Comparison of ENCODE assay signal across 29 mouse cellular contexts in genomic region chr2:158219562-158219961, GRCm38 (mm10). TPM values are rescaled to one million over a fixed set of nuclear protein-coding genes. Genes with fewer than 3 reads are reported as not detected.
DNase-seq lines count a peak whose midpoint lies in the region; TF ChIP-seq lines count a peak whose summit lies in the region.
"Had no signal": no experiment of that assay in that cellular context is flagged by ENCODE, and none has a peak within 500 bp of the region (broad histone marks: within the 10 kb centered on the region; RNA-seq: fewer than 3 reads in every experiment).

No protein-coding gene starts in this region.

- TF ChIP-seq EP300 in CH12.LX (IDR thresholded peaks at IDR 0.05; ENCODE audit: low read length): no peak

- peaks cover 23 to 36% of the 10 kb centered on the region in 2 experiments for H3K4me1 ChIP-seq in CH12.LX (ENCODE audit: control insufficient read depth in 1 of 2, insufficient read depth in 2 of 2)
- H3K4me1 ChIP-seq: forebrain, embryonic 10.5 days had no signal

- H3K9ac ChIP-seq in CH12.LX (ENCODE audit: insufficient read depth, low read depth): no peak overlapping the region
- H3K9ac ChIP-seq: embryonic facial prominence, embryonic 13.5 days; embryonic facial prominence, embryonic 15.5 days; forebrain, embryonic 12.5 days had no signal

- 0 out of 2 replicates have a peak, but pooled peaks have one; percentile 29 for TF ChIP-seq POLR2A in CH12.LX (IDR thresholded peaks at IDR 0.05; ENCODE audit: low read depth, low read length)
- no peak for TF ChIP-seq POLR2A in myocyte (IDR thresholded peaks at IDR 0.05; ENCODE audit: insufficient read length, low read depth)

- H3K36me3 ChIP-seq in CH12.LX (replicated peaks in 1 of 2; ENCODE audit: control insufficient read depth in 1 of 2, insufficient read depth in 1 of 2, low read length in 1 of 2) (no peaks in the 10 kb centered on the region), myocyte (ENCODE audit: control insufficient read depth, insufficient read depth) (no peaks in the 10 kb centered on the region)
- H3K36me3 ChIP-seq: forebrain, embryonic 10.5 days; forebrain, embryonic 12.5 days had no signal

- no peak overlapping the region for H3K27ac ChIP-seq in CH12.LX (ENCODE audit: insufficient read depth, low read depth)
- H3K27ac ChIP-seq: embryonic facial prominence, embryonic 13.5 days; embryonic facial prominence, embryonic 15.5 days; forebrain, embryonic 10.5 days; forebrain, embryonic 12.5 days had no signal

- in situ Hi-C loops in CH12.LX (cut with MboI; ENCODE audit: low pct_ligation_motif_present, low pct_unique_long_range_greater_than_20kb, low sequenced_read_pairs): loop anchor here (5.0 kb wide), 1 partner anchor 38 kb away; the partner anchor contains the start of gene Bpi

- peak; percentile 39 for DNase-seq in 416B (ENCODE audit: low read depth)
- peak; percentile 38 for DNase-seq in CH12.LX (ENCODE audit: extremely low read depth)
- no peak for DNase-seq in yolk sac, embryonic 10.5 days (ENCODE audit: low spot score)
- DNase-seq in T-cell, adult 2 months (ENCODE audit: low spot score): no peak
- DNase-seq: adrenal gland, adult 2 months; adrenal gland, postnatal 10 days; adrenal gland, postnatal 25 days; cerebellum, adult 11 months; cerebellum, adult 18-20 months; cerebellum, adult 8-10 months; cerebellum, adult 9-11 months; cerebellum, postnatal 14 days; cerebellum, postnatal 36 days; embryo, embryonic 11 days had no signal

- no peak for TF ChIP-seq CTCF in CH12.LX (conservative IDR thresholded peaks at IDR 0.05 in 1 of 2, IDR thresholded peaks at IDR 0.05 in 1 of 2; ENCODE audit: low read depth in 2 of 2, low read length in 2 of 2)

- H3K9me3 ChIP-seq in CH12.LX (replicated peaks; ENCODE audit: low read length): peaks cover 9% of the 10 kb centered on the region
- H3K9me3 ChIP-seq: embryonic facial prominence, embryonic 13.5 days; embryonic facial prominence, embryonic 15.5 days; forebrain, embryonic 10.5 days; forebrain, embryonic 12.5 days had no signal

- H3K27me3 ChIP-seq in CH12.LX (replicated peaks): peaks cover 16% of the 10 kb centered on the region
- peaks cover 1% of the 10 kb centered on the region for H3K27me3 ChIP-seq in myocyte (ENCODE audit: control insufficient read depth, insufficient read depth, insufficient read length)
- H3K27me3 ChIP-seq: embryonic facial prominence, embryonic 13.5 days; embryonic facial prominence, embryonic 15.5 days; forebrain, embryonic 12.5 days; Patski had no signal

- no peak for TF ChIP-seq RAD21 in CH12.LX (IDR thresholded peaks at IDR 0.05; ENCODE audit: low read depth, low read length)

- no peak overlapping the region for H3K4me3 ChIP-seq in CH12.LX (replicated peaks in 1 of 3; ENCODE audit: low read depth in 2 of 3, low read length in 2 of 3, poor library complexity in 1 of 3)
- no peak overlapping the region for H3K4me3 ChIP-seq in myocyte
- H3K4me3 ChIP-seq: embryonic facial prominence, embryonic 13.5 days; embryonic facial prominence, embryonic 15.5 days; erythroblast, embryonic 14.5 days; forebrain, embryonic 10.5 days; forebrain, embryonic 12.5 days had no signal

- dilution Hi-C loops in CH12.LX (cut with MboI; ENCODE audit: extremely low pct_ligation_motif_present, extremely low pct_unique_long_range_greater_than_20kb, low sequenced_read_pairs): no loop called here

- no peaks in the 10 kb centered on the region for H3K79me2 ChIP-seq in CH12.LX (replicated peaks; ENCODE audit: control insufficient read depth, extremely low read depth, insufficient read depth, poor library complexity, severe bottlenecking)
- no peaks in the 10 kb centered on the region for H3K79me2 ChIP-seq in myocyte (ENCODE audit: control insufficient read depth, insufficient read depth)

- H3K4me2 ChIP-seq in CH12.LX (ENCODE audit: insufficient read depth, low read depth, poor library complexity, severe bottlenecking) (no peak overlapping the region), myocyte (ENCODE audit: low read depth) (no peak overlapping the region)
- H3K4me2 ChIP-seq: embryonic facial prominence, embryonic 13.5 days; embryonic facial prominence, embryonic 15.5 days; forebrain, embryonic 12.5 days had no signal

- H3ac ChIP-seq in myocyte (ENCODE audit: control insufficient read depth, insufficient read length): no peak overlapping the region

TF ChIP-seq in CH12.LX, 34 proteins besides CTCF, POLR2A, EP300 and RAD21:
- TF ChIP-seq MAX (IDR thresholded peaks at IDR 0.05; ENCODE audit: low read length): peak; percentile 24; the same call in 1 of the 2 replicates
- TF ChIP-seq USF1 (IDR thresholded peaks at IDR 0.05; ENCODE audit: low read depth, low read length): peak; percentile 79
- TF ChIP-seq IRF4 (IDR thresholded peaks at IDR 0.05; ENCODE audit: low read depth, low read length): no peak
- TF ChIP-seq NRF1 (IDR thresholded peaks at IDR 0.05; ENCODE audit: low read depth, low read length): no peak
- TF ChIP-seq USF2 (conservative IDR thresholded peaks at IDR 0.05; ENCODE audit: low read depth, low read length): peak; percentile 81

TF ChIP-seq in myocyte, 11 proteins besides CTCF, POLR2A, EP300 and RAD21:
- TF ChIP-seq MYOD1 (IDR thresholded peaks at IDR 0.05; ENCODE audit: control insufficient read depth in 1 of 3, insufficient read length in 2 of 3, low read depth in 2 of 3) (no peak), USF1 (IDR thresholded peaks at IDR 0.05; ENCODE audit: low read depth) (peak; percentile 46)
TF ChIP-seq in myocyte: peak in this region for 1.

RNA-seq across cellular contexts. Expression of gene D630003M21Rik, which starts 9.5 kb away (rescaled TPM):
- total RNA-seq in CH12.LX (2012; rRNA removed): 0.29 and 0.93 TPM in 2 replicates
- 1.1 and 1.4 TPM in 2 replicates for total RNA-seq in CH12.LX (2014; rRNA removed)
- 0.20 and 0.23 TPM in 2 replicates for polyA plus RNA-seq in CH12.LX (2012; ENCODE audit: insufficient read length, low read depth)
- polyA plus RNA-seq in myocyte (2012; fragmentation: generic; extraction: Trizol): 0.25 TPM
- total RNA-seq: common myeloid progenitor, adult 5-6 weeks had no signal
- polyA plus RNA-seq: CD4-positive, CD25-positive, alpha-beta regulatory T cell, adult 4 months had no signal

RNA-seq across cellular contexts. Expression of gene Bpi, which starts 38.3 kb away (rescaled TPM):
- total RNA-seq in CH12.LX (2012; rRNA removed): 0.17 and 0.21 TPM in 2 replicates
- total RNA-seq in CH12.LX (2014; rRNA removed): 0.46 and 0.81 TPM in 2 replicates
- 0.14 and 0.51 TPM in 2 replicates for polyA plus RNA-seq in CH12.LX (2012; ENCODE audit: insufficient read length, low read depth)
- not detected for polyA plus RNA-seq in myocyte (2012; fragmentation: generic; extraction: Trizol)
- total RNA-seq: adrenal gland, adult 2 months; adrenal gland, postnatal 10 days; adrenal gland, postnatal 25 days; adrenal gland, postnatal 4 days; common myeloid progenitor, adult 5-6 weeks had no signal
- polyA plus RNA-seq: adrenal gland, adult 2 months; brain, embryonic 14.5 days; CD4-positive, CD25-positive, alpha-beta regulatory T cell, adult 4 months; embryonic facial prominence, embryonic 11.5 days; embryonic facial prominence, embryonic 13.5 days; embryonic facial prominence, embryonic 15.5 days; erythroblast, embryonic 14.5 days; forebrain, embryonic 10.5 days; forebrain, embryonic 12.5 days; forebrain, embryonic 14.5 days; forebrain, embryonic 16.5 days; frontal cortex, adult 2 months had no signal

Comparison
In these comparisons a context has a peak if more than half of its experiments do, and no peak if none do; other contexts are left out.
1. DNase-seq: peak in 416B (single experiment) and CH12.LX (single experiment); none in yolk sac, embryonic 10.5 days (single experiment) and T-cell, adult 2 months (single experiment).